Mouse (Mus musculus): ENCODE measurements around the gene Sun5.

DNA sequence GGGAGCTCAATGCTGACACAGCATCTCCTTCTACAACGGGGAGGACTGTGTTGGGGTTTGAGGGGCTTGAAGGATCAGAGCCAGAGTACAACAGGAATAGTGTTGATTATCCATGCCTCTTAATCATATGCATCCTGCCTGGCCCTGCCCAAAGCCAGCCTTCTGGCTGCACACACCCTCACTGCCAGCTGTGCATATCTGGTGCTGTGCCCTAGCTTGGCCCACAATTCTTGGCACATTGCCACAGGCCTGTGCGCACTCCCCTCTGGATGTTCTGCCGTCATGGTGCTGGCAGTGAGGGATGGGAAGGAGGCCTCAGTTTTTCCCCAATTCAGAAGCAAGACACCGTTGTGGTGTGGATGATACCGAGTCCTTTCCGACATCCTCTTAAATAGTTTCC, 46.3 kb downstream of the Sun5 start:
- TF ChIP-seq CTCF (IDR thresholded peaks at IDR 0.05; ENCODE audit: low read depth, low read length) = no peak
- TF ChIP-seq POLR2AphosphoS5 (IDR thresholded peaks at IDR 0.05; ENCODE audit: insufficient replicate concordance, low read depth, low read length) = no peak
- no peak for TF ChIP-seq GATA2 (IDR thresholded peaks at IDR 0.05; ENCODE audit: borderline replicate concordance, low read depth, low read length)
- no peak for TF ChIP-seq GATA1 (IDR thresholded peaks at IDR 0.05; ENCODE audit: borderline replicate concordance, low read length)
